Mouse (Mus musculus) cerebellum, adult 9-11 months (tissue): ENCODE data around the gene Coro1c.

Experiments used
- DNase-seq: peaks from one replicate; pipeline ENCODE4 v3.0.0; 2022

Gene Coro1c

GRCm38 (mm10) chr5:113908592-113909441, at the start of gene Coro1c:
Coro1c (minus strand) TSS chr5:113908758.
- DNase-seq = peak; percentile 99

- DNase-seq = peak; percentile 73
These were observed 48.0 kb upstream of the Coro1c start for GRCm38 (mm10) chr5:113956510-113956909.

DNA sequence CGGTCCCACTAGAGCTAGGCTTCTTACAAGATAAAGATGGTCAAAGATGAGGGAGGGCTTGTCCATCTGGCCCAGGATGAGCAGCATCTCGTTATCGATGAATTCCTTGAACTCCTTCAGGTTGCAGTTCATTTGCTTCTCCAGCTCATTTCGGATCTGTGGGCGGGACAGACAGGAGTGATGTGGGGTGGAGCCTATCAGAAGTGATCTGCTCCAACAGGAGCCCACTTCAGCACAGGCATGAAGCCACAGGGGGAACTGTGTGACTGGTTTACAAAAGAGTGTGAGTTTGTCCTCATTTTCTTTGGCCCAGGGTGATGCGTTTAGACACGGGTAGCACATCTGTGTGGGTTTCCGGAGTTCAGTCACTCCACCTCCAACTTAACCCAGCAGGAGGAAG, 47.1 kb upstream of the Coro1c start:
- DNase-seq = no peak

GRCm38 (mm10) chr5:113955281-113955680, 46.7 kb upstream of the Coro1c start:
- DNase-seq = no peak

- DNase-seq = peak; percentile 79
These were observed 45.9 kb upstream of the Coro1c start for GRCm38 (mm10) chr5:113954421-113954820.

DNA sequence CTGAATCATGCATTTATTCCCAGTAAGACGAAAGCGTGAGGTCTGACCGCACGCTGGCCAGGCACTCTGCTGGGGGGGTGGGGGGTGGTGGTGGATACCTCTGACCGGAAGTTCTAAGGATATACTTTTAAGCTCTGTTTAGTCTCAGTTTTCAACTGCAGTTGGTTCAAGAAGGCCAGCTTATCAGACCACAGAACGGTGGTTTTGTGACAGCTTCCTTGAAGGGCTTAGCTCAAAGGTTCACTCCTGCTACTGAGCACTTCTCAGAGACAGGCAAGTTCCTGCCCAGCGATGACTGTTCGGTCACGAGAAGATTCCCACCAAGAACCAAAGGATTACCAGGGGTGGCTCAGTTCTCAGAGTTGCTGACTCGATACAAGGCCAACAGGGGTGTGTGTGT, 44.0 kb upstream of the Coro1c start:
- DNase-seq = no peak

DNA sequence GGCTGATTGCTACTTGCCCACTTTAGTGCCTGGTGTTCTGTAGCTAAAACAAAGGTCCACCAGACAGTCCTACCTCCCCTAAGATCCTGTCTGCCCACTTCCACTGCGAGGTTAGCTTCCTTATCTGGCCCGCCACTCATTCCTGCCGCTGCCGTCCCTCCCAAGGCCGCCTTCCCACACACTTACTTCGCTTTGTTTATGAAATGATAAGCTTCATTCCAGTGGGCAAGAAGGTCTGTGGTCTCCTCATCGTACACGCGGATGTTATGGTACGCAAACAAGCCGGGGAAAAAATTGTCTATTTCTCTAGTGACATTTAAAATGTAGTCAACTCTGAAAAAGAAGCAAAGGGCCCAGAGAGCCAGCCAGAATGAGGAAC, 43.1 kb upstream of the Coro1c start:
- DNase-seq = no peak

DNA sequence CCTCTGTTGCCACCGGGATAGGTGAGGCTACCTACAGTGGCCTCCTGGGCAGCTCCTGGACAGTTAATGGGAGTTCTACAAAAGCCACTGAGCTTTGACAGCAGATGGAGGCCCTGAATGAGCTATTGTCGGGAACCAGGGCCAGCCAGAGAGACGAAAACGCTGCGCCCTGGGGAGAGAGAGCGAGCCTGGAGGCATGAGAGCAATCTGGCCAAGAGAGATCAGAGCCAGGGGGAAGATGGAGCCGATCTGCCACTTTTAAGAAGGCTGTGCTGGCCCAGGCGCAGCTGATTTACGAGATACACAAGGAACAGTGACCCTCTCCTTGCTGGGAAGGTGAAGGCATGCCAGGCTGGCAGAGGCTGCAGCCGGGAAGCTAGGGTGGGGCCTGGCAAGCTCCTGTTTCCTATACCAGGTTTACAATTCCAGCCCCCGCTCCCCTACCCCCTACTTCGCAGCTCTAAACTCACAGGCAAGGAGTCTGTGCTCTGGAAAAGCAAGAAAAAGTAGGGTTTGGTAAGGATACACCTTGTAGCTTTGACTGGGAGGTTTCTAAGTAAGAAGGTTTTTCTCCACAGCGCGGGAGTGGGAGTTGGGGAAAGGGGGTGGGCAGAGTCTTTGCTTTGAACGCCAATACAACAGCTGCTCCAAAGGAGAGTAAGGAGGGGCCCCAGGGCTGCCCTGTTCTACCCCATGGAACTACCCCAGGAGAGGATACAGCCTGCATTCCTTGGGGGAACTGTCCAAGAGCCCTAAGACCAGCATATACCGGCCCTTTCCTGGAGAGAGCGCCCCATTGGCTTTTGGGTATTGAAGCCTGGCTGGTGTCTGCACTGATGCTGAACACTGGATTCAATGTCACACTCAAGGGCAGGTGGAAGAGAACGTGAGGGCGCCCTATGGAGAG, 42.5 kb upstream of the Coro1c start:
- DNase-seq = peak; percentile 87

- peak; percentile 50 for DNase-seq
These were observed 41.6 kb upstream of the Coro1c start for GRCm38 (mm10) chr5:113950133-113950532.

DNA sequence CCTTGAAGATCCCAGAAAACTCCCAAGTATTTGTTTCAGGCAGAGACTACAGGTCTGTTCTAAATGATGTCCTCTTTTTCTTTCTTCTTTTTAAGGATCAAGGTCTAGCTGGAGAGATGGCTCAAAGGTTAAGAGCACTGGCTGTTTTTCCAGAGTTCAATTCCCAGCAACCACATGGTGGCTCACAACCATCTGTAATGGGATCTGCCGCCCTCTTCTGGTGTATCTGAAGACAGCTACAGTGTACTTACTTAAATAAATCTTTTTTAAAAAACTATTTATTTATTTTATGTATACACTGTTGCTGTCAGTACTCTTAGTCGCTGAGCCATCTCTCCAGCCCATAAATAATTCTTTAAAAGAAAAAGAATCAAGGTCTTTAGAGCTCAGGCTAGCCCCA, 38.7 kb upstream of the Coro1c start:
- no peak for DNase-seq

- DNase-seq = no peak
These were observed 36.6 kb upstream of the Coro1c start for GRCm38 (mm10) chr5:113945126-113945525.

DNA sequence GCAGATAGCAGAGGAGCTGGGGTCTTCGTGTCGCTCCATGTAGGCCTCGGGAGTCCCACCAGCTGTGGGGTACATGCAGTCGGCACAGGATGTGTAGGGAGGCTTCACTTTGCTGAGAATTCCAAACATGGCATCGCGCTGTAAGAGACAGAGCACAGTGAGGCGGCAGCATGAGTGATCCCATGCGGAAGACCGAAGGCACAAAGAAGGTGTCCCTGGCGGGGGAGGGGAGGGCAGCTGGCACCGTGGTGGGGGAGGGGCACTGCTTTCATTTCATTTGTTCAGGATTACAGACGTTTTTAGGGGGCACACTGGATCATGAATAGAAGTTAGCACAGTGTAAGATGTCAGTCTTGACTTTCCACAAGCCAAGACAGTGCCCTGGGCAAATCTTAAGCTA, 34.8 kb upstream of the Coro1c start:
- DNase-seq = no peak

DNA sequence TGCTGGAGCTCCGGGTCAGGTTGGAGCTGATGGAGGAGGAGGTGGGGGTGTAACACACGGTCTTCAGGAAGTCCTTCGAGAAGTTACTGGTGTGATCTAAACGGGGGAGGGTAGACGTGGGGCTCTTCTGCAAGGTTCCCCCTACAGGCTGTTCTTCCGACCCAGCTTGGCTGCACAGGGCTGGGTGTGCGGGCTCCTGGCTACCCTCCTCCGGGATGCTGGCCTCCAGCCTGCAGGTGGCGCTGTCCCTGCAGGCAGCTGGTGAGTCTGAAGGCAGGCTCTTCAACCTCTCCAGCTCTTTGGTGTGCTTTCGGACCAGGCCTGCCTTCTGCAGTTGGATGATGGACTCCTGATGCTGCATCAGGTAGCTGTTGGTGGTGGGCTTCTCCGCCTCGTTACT, 34.0 kb upstream of the Coro1c start:
- DNase-seq = no peak

- no peak for DNase-seq
These were observed 30.8 kb upstream of the Coro1c start for GRCm38 (mm10) chr5:113939263-113939900.

DNA sequence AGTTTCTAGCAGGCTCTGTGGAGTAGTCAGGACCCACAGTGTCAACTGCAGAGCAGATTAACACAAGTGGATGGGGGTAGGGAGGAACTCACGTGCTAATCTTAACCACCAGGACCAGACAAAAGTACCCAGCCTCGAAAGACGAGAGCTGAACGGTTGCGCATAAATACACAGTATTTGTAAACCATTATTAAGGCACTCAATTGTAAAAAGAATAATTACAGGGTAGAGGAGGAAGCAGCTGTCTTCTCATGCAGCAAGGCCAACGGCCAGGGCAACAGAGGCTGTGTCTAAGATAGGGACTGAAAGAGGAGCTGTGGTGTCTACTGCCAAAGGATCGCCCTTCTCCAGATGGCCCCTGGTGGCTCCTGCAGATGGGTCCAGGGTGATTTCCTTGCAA, 29.1 kb upstream of the Coro1c start:
- no peak for DNase-seq

- DNase-seq = no peak
These were observed 25.3 kb upstream of the Coro1c start for GRCm38 (mm10) chr5:113933889-113934288.

DNA sequence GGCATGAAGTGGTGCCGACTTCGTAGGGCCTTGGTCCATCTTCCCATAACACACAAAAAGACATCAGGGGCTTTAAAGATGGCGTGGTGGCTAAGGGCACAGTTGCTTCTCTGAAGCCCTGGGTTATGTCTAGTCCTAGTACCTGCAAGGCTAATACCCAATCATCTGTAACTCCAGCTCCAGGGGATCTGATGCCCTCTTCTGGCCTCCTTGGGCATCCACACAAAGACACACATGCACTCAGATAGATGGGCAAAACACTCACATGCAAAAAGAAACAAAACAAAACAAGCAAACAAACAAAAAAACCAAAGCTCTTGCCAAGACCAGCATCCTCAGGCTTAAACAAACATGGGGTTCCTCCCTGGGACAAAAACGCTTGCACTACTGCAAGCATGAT, 24.9 kb upstream of the Coro1c start:
- no peak for DNase-seq

GRCm38 (mm10) chr5:113932310-113932709, 23.8 kb upstream of the Coro1c start:
- no peak for DNase-seq

- no peak for DNase-seq
These were observed 22.4 kb upstream of the Coro1c start for GRCm38 (mm10) chr5:113930648-113931609.

- no peak for DNase-seq
These were observed 21.5 kb upstream of the Coro1c start for GRCm38 (mm10) chr5:113929950-113930647.

DNA sequence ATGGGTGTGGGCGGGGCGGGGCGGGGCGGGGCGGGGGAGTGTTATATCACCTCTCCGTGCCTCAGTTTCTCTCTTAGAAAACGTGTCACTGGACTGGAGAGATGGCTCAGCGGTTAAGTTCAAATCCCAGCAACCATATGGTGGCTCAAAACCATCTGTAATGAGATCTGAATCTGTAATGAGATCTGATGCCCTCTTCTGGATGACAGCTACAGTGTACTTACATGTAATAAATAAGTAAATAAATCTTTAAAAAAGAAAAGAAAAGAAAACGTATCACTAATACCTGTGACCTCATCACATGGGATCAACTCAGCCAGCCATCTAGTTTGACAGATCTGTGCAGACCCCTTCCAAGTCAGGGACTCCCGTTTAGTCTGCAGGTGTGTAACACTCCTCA, 21.0 kb upstream of the Coro1c start:
- no peak for DNase-seq

DNA sequence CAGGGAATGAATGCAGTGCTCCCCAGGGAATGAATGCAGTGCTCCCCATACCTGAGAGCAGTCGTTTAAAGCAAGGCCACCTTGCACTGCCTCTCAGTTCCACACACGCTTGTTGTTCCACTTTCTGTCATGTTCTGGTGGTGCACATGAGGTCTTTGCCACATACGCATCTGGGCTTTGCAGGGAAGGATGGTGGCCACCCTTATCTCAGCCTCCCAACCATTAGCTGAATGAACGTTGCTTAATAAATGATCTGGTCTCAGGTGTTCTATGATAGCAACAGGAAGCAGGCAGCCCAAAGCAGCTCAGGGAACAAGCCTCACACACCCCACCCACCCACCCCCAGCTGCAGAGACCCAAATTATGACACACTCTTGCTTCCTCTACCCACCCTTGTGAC, 16.1 kb upstream of the Coro1c start:
- no peak for DNase-seq
